Mouse (Mus musculus): Measurements from ENCODE around the gene Ctse. TPM values are rescaled to one million over a fixed set of nuclear protein-coding genes. Genes with fewer than 3 reads are reported as not detected.
A peak's percentile ranks its signal among the peaks of the same experiment; 100 is the strongest.

Gene Ctse
- polyA plus RNA-seq, 1 experiment from 2014 or later, result 0.60 TPM

DNA sequence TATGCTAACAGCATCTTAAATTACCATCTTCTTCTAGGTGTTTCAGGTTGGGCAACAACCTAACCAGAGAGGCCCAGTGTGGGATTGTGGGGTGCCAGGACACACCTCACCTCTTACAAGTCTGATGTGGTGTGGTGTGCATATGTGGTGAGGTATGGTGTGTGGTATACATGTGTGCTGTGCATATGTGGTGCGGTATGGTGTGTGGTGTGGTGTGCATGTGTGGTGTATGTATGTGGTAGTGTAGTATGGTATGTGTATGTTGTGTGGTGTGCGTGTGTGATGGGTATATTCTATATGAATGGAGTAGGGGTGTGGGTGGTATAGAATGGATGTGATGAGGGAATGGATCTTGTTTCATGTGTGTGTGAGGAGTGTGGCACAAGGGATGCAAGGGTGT is 49.6 kb downstream of the Ctse start:
- no peak overlapping the region for H3K4me3 ChIP-seq
- H3K27me3 ChIP-seq (replicated peaks), result no peaks in the 10 kb centered on the region
- H3K4me2 ChIP-seq, result no peak overlapping the region
- H3K4me1 ChIP-seq, result peaks cover 16% of the 10 kb centered on the region
- H3K9ac ChIP-seq, result no peak overlapping the region
- no peaks in the 10 kb centered on the region for H3K36me3 ChIP-seq
- ATAC-seq (ENCODE audit: extremely low read depth, insufficient number of reproducible peaks, low FRiP score, low TSS enrichment), result no peak
- WGBS, result 87% methylated on average over 2 of the region's 2 CpGs
- no peak overlapping the region for H3K27ac ChIP-seq (replicated peaks)
- H3K9me3 ChIP-seq, result no peaks in the 10 kb centered on the region

DNA sequence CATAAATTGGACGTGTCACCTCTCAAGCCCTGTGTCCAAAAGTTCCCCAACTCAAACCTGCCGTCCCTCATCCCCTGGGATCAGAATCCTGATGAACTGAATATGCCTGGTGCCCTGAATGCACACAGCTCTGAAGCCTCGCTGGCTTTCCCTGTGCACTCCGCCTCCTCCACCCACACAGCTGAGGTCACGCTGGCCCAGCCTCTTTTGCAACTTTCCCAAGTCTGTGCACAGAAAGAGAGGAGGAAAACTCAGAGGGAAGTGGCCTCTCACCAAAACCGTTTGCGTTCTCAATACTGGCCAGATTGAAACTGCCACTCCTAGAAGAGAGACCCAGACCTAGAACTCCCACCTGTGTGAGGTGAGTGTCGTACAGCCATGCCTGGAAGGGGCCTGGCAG is 50.4 kb downstream of the Ctse start, which contains the start of gene Rab7b:
Rab7b (plus strand) TSS at position 221 of the 400 bp plus-strand sequence.
- Histone ChIP-seq H3K4me3 (no peak within 1 kb of the TSS), H3K9me3 (no peaks in the 10 kb centered on the region), H3K4me1 (peaks cover 16% of the 10 kb centered on the region), H3K4me2 (no peak within 1 kb of the TSS), H3K36me3 (no peaks in the 10 kb centered on the region), H3K27ac (replicated peaks) (no peak within 1 kb of the TSS), H3K27me3 (replicated peaks) (no peaks in the 10 kb centered on the region), H3K9ac (no peak within 1 kb of the TSS)
- WGBS, result 52% methylated on average over 8 of the region's 8 CpGs
- ATAC-seq (ENCODE audit: extremely low read depth, insufficient number of reproducible peaks, low FRiP score, low TSS enrichment), result no peak

GRCm38 (mm10) chr1:131689016-131689415 is 50.9 kb downstream of the Ctse start:
- H3K9me3 ChIP-seq, result no peaks in the 10 kb centered on the region
- no peak overlapping the region for H3K4me2 ChIP-seq
- H3K4me3 ChIP-seq, result no peak overlapping the region
- no peaks in the 10 kb centered on the region for H3K36me3 ChIP-seq
- no peaks in the 10 kb centered on the region for H3K27me3 ChIP-seq (replicated peaks)
- H3K9ac ChIP-seq, result no peak overlapping the region
- 71% methylated on average over 3 of the region's 3 CpGs for WGBS
- no peak overlapping the region for H3K27ac ChIP-seq (replicated peaks)
- H3K4me1 ChIP-seq, result peaks cover 16% of the 10 kb centered on the region
- ATAC-seq (ENCODE audit: extremely low read depth, insufficient number of reproducible peaks, low FRiP score, low TSS enrichment), result no peak

DNA sequence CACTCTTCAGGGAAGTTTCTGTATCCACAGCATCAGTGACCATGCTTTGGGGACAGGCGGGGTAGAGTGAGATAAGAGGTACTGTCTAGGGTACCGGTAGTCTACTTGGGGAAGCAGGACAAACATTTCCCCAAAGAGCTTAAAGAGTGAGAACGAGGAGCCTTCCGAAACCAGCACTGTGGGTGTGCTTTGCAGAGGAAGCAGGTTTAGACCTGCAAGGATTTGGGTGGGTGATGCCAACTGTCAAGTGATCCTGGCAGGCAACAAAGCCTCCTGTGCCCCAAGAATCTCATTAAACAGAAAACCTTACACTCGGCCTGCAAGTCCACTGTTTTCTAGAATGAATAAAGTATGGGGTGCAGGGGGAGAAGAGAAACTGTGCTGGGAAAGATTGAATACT is 51.8 kb downstream of the Ctse start:
- Histone ChIP-seq H3K4me2 (no peak overlapping the region), H3K9me3 (no peaks in the 10 kb centered on the region), H3K9ac (peak overlapping the region; percentile 44; the same call in 1 of the 2 replicates), H3K36me3 (no peaks in the 10 kb centered on the region), H3K27me3 (replicated peaks) (no peaks in the 10 kb centered on the region), H3K27ac (replicated peaks) (0 out of 2 replicates have a peak overlapping the region, but pooled peaks have one; percentile 32), H3K4me1 (peaks cover 16% of the 10 kb centered on the region), H3K4me3 (no peak overlapping the region)
- no peak for ATAC-seq (ENCODE audit: extremely low read depth, insufficient number of reproducible peaks, low FRiP score, low TSS enrichment)
- WGBS, result 82% methylated on average over 5 of the region's 5 CpGs

- Histone ChIP-seq H3K4me2 (no peak overlapping the region), H3K4me1 (peaks cover 16% of the 10 kb centered on the region), H3K36me3 (no peaks in the 10 kb centered on the region), H3K4me3 (no peak overlapping the region), H3K27ac (replicated peaks) (0 out of 2 replicates have a peak overlapping the region, but pooled peaks have one; percentile 32), H3K9me3 (no peaks in the 10 kb centered on the region), H3K27me3 (replicated peaks) (no peaks in the 10 kb centered on the region), H3K9ac (peak overlapping the region; percentile 44; the same call in 1 of the 2 replicates)
- ATAC-seq (ENCODE audit: extremely low read depth, insufficient number of reproducible peaks, low FRiP score, low TSS enrichment), result no peak
- WGBS, result 35% methylated on average over 3 of the region's 3 CpGs
Measured at GRCm38 (mm10) chr1:131690435-131690834, 52.3 kb downstream of the Ctse start.

DNA sequence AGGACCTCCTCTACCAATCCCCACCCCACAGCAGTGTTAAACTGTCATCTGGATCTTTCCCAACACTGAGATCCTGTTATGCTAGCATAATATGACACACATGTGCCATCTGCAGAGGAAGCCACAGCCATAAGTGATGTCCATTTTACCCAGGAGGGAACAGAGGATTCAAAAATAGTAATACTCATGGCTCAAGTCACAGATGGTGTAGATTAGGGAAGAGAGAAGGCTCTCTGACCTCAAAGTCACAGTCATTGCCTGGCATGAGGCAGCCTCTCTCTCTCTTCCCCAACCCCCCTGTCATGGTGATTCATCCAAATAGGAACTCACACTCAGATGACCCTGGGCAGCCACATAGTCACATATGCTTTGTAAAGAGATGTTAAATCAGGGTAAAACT is 53.2 kb downstream of the Ctse start:
- H3K9me3 ChIP-seq, result no peaks in the 10 kb centered on the region
- H3K4me1 ChIP-seq, result peaks cover 21% of the 10 kb centered on the region
- H3K27ac ChIP-seq (replicated peaks), result no peak overlapping the region
- no peaks in the 10 kb centered on the region for H3K36me3 ChIP-seq
- H3K4me2 ChIP-seq, result no peak overlapping the region
- no peak overlapping the region for H3K9ac ChIP-seq
- H3K27me3 ChIP-seq (replicated peaks), result no peaks in the 10 kb centered on the region
- ATAC-seq (ENCODE audit: extremely low read depth, insufficient number of reproducible peaks, low FRiP score, low TSS enrichment), result no peak
- H3K4me3 ChIP-seq, result no peak overlapping the region

DNA sequence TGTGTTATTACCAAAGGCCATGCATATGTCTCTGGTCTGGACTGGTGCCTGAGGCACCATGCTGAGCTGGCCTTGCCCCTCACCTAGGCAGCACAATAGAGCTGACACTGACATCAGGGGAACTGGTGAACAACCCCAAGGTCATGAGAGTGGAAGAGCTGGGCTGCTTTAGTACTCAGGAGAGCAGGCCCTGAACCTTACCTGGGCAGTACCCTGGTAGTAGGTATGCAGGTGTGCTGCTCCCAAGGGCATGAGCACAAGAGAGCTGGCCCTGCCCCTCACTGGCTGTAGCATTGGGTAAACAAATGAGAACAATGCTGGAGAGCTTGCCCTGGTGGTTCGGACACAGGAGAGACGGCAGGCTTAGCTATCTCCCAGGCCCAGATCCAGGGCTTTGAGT is 57.2 kb downstream of the Ctse start:
- 78% methylated on average over 2 of the region's 2 CpGs for WGBS
- no peak for ATAC-seq (ENCODE audit: extremely low read depth, insufficient number of reproducible peaks, low FRiP score, low TSS enrichment)

GRCm38 (mm10) chr1:131696325-131696724 is 58.2 kb downstream of the Ctse start:
- no peak overlapping the region for H3K9ac ChIP-seq
- no peaks in the 10 kb centered on the region for H3K36me3 ChIP-seq
- no peak overlapping the region for H3K4me3 ChIP-seq
- ATAC-seq (ENCODE audit: extremely low read depth, insufficient number of reproducible peaks, low FRiP score, low TSS enrichment), result no peak
- no peak overlapping the region for H3K27ac ChIP-seq (replicated peaks)
- no peaks in the 10 kb centered on the region for H3K27me3 ChIP-seq (replicated peaks)
- H3K4me2 ChIP-seq, result no peak overlapping the region
- peaks cover 15% of the 10 kb centered on the region for H3K4me1 ChIP-seq
- 36% methylated on average over 4 of the region's 4 CpGs for WGBS
- no peaks in the 10 kb centered on the region for H3K9me3 ChIP-seq

More for the DNA sequence above, 57.2 kb downstream of the Ctse start:
- no peaks in the 10 kb centered on the region for H3K27me3 ChIP-seq (replicated peaks)
- H3K9ac ChIP-seq, result no peak overlapping the region
- no peak overlapping the region for H3K4me3 ChIP-seq
- H3K4me2 ChIP-seq, result no peak overlapping the region
- H3K27ac ChIP-seq (replicated peaks), result no peak overlapping the region
- no peaks in the 10 kb centered on the region for H3K9me3 ChIP-seq
- H3K4me1 ChIP-seq, result peaks cover 25% of the 10 kb centered on the region
- H3K36me3 ChIP-seq, result no peaks in the 10 kb centered on the region

DNA sequence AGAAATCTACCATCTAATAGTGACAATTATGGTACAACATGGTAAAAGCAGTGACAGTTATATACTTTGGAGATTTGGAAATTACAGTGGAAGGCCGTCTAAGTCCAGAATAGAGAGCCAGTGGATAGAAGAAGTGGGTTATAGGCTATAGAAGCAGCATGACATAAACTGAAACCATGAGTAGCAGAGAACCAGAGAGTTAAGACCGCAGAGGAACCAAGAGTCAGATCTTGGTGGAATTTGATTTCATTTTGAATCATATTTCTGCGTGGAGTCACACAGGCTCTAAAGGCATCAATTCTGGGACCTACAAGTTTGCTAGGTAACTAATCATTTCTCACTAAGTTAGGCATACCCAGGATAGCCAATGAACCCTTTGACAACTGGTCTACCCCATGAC is 60.7 kb downstream of the Ctse start:
- Histone ChIP-seq H3K27ac (replicated peaks) (no peak overlapping the region), H3K9me3 (no peaks in the 10 kb centered on the region), H3K4me2 (no peak overlapping the region), H3K27me3 (replicated peaks) (no peaks in the 10 kb centered on the region), H3K36me3 (no peaks in the 10 kb centered on the region), H3K4me1 (peaks cover 28% of the 10 kb centered on the region), H3K9ac (no peak overlapping the region), H3K4me3 (no peak overlapping the region)
- WGBS, result 81% methylated on average over 3 of the region's 3 CpGs
- ATAC-seq (ENCODE audit: extremely low read depth, insufficient number of reproducible peaks, low FRiP score, low TSS enrichment), result no peak

DNA sequence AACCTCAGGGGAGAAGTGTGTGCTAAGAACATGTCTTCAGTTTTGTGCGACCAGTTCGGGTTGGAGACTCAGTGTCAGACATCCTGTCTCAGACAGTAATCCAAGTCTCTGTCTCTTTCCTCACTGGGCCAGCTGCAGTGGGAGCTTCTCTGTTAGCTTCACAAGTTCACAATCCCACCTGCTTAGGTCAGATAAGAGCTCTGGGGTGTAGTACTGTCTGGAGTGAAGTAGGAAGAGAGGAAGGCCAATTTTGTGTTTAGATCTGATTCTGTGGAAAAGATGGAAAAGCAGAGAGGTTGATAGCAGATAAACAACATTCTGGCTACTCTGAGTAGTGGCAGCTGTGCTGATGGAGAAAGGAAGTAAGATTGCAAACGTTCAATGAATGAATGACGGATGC is 61.5 kb downstream of the Ctse start:
- Histone ChIP-seq H3K9me3 (no peaks in the 10 kb centered on the region), H3K27me3 (replicated peaks) (no peaks in the 10 kb centered on the region), H3K9ac (no peak overlapping the region), H3K4me1 (peaks cover 30% of the 10 kb centered on the region), H3K27ac (replicated peaks) (no peak overlapping the region), H3K4me2 (no peak overlapping the region), H3K36me3 (no peaks in the 10 kb centered on the region), H3K4me3 (no peak overlapping the region)
- no peak for ATAC-seq (ENCODE audit: extremely low read depth, insufficient number of reproducible peaks, low FRiP score, low TSS enrichment)
- WGBS, result 65% methylated on average over 4 of the region's 4 CpGs

DNA sequence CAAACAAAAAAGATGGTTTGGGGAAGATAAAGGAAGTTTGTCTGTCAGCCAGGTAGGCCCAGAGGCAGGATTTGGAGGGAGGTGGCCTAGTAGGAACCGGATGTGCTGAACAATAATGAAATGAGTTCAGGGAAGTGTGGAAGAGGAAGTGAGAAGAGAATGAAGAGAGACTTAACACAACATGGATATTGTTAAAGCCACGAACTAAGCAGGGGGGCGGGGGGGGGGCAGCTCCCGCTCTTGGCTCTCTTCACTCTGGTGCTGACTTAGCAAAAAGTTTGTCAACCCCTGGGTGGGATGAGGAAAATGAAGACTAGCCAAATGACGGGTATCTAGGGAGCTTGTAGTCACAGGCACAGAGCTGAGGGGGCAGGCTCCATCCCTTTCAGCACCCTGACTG is 62.3 kb downstream of the Ctse start:
- Histone ChIP-seq H3K27me3 (replicated peaks) (no peaks in the 10 kb centered on the region), H3K9me3 (no peaks in the 10 kb centered on the region), H3K9ac (no peak overlapping the region), H3K27ac (replicated peaks) (no peak overlapping the region), H3K36me3 (no peaks in the 10 kb centered on the region), H3K4me1 (peaks cover 30% of the 10 kb centered on the region), H3K4me3 (no peak overlapping the region), H3K4me2 (no peak overlapping the region)
- WGBS, result 62% methylated on average over 5 of the region's 5 CpGs
- ATAC-seq (ENCODE audit: extremely low read depth, insufficient number of reproducible peaks, low FRiP score, low TSS enrichment), result no peak

DNA sequence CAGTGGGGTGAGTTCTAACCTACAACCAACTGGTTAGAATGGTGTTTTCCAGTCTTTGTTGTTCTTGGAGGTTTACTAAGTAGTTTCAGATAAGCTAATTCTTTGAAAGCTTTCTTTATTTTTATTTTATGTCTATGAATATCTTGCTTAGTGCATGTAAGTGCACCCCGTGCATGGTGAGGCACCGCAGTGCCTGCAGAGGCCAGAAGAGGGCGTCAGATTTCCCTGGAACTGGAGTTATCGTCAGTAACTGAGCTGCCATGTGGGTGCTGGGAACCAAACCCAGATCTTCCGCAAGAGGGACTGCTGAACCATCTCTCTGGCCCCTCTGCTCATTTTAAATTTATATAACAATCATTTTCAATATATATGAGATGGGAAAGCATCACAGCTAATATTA is 63.3 kb downstream of the Ctse start:
- no peak overlapping the region for H3K27ac ChIP-seq (replicated peaks)
- H3K9me3 ChIP-seq, result no peaks in the 10 kb centered on the region
- H3K27me3 ChIP-seq (replicated peaks), result no peaks in the 10 kb centered on the region
- H3K36me3 ChIP-seq, result no peaks in the 10 kb centered on the region
- H3K4me2 ChIP-seq, result no peak overlapping the region
- H3K4me3 ChIP-seq, result no peak overlapping the region
- peaks cover 25% of the 10 kb centered on the region for H3K4me1 ChIP-seq
- 80% methylated on average over 5 of the region's 5 CpGs for WGBS
- no peak overlapping the region for H3K9ac ChIP-seq
- ATAC-seq (ENCODE audit: extremely low read depth, insufficient number of reproducible peaks, low FRiP score, low TSS enrichment), result no peak

Data from heart, embryonic 13.5 days (tissue).